Mouse (Mus musculus): ENCODE measurements around the gene Ccdc187.

Ccdc187 gene

DNA sequence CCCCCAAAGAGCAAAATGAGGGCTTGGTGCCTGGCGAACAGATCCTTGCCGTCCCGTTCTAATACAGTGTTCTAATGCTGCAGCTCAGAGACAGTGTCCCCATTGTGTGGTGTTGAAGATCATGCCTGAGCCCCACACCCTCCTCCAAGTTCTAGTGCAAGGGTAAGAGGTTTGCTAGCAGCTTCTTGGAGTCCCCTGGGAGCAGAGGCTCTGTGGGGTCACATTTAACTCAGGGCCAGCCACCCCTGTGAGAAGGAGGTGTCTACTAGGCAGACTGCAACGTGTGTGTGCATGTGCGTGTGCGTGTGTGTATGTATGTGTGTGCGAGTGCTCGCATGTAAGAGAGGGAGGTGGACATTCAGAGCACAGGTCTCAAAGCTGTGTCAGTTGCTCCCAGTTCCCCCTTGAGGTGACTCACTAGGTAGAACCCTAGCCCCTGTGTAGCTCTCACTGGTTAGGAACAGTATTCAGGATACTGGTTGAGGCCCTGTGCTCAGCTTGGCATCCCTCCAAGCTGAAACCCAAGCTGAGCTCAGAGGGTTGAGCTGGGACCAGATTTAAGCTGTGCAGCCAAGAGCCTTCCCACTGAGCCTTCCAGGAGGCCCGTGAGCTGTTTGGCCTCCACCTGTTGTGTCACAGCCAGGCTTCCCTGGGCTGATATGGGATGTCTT lies 22.4 kb upstream of the Ccdc187 start:
- no peak for DNase-seq (ENCODE audit: low spot score)

DNA sequence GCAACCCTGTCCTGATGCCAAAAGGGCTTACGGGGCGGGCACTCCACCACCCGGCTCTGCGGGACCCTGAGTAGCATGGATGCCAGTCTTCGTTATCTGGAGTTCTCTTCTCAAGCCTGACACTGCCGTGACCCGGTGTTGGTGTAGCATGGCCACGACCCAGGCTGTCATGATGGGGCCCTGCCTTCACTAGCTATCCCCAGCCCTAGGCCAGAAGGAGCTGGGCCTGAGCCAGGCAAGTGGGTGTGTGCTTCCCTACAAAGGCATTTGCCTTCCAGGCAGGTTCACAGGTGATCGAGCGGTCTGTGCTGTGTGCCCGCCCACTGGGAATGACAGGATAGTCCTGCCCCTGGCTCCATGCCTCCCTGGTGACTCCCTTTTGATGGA lies 21.6 kb upstream of the Ccdc187 start:
- DNase-seq (ENCODE audit: low spot score), result no peak

GRCm38 (mm10) chr2:26315072-26315924 lies 20.9 kb upstream of the Ccdc187 start, which contains the start of gene Gpsm1:
Gpsm1 (plus strand) TSS chr2:26315515.
- no peak for DNase-seq (ENCODE audit: low spot score)

DNA sequence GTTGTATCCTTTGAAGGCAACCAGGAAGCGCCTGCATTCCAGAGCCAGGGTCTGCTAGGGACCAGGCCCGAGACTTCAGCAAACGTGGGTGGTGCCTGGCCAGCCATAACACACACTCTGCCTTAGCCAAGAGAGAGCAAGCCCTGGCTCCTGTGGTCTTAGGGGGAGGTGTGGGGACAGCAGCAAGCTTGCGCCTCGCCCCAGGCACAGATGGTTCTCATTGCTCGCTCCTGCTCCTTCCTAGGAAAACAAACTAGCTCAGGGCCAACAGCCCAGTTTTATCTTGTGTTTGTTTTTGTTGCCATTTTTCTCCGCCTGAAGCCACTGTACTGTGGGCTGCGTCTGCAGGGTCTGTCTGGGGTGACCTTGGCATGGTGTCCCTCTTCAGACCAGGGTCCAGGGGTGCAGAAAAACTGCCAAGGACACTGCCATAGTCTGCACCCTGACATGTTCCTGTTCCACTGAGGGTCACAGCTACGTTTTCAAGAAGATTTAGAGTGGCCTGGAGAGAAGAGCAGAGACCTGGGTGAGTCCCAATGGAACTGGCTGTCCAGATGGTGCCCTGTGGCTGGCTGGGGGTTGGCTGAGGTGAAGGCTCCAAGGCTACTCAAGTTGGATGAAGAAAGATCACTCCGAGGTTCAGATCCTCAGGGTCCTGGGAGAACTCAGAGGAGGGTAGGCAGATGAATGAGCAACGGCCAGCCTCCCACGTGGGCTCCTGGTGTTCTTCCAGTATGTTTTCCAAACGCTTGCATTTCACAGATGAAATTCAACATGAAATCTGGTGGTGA lies 20.1 kb upstream of the Ccdc187 start:
- DNase-seq (ENCODE audit: low spot score), result no peak

DNA sequence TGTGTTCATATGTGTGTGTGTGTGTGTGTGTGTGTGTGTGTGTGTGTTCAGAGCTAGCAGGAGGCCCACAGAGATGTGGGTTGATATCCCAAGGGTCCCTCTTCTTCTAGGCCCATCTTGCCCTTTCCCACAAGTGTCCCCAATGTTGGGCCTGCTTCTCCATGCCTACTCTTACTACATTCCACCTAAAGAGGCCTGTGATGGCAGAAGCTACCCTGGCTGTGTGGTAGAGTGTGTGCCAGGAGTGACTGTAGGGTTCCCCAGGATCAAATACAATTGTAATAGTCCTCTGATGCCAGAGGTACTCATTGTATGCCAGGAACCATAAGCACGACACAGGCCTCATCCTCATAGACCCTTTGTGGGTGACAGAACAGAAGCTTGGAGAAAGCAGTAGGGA lies 19.0 kb upstream of the Ccdc187 start:
- DNase-seq (ENCODE audit: low spot score), result no peak

DNA sequence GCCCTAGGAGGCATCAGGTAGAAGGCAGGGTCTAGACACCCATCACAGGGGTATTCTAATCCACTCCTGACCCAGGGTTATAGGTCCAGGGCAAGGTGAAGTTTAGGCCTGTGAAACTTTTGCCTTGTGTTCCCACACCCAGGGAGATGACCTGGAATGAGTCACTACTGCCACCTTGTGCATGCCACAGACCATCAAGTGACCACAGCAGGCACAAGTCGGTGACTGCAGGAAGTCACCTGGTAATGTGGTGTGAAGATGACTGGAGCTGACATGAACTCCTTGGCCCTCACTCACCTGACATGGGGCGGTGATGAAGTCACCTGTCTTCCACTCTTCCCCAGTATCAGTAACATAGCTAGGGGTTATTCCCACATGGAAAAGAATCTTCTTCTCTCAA lies 18.5 kb upstream of the Ccdc187 start:
- no peak for DNase-seq (ENCODE audit: low spot score)

DNA sequence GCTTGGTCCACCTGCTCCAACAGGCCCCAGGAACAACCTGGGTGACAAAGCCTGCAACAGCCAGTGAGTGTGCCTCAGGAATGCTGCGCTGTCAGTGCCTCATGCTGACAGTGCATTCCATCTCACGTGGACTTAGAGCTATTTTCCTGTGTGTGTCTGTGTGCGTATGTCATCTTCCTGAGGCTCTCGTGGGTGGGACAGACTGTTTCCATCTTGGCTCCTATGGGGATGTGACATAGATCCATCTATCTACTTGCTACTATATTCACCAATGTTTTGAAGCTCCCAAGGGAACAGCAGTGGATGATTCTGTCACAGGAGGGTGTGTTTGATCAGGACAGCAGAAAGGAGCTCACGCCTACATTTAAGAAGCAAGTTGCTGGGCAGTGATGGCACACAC lies 17.6 kb upstream of the Ccdc187 start:
- DNase-seq (ENCODE audit: low spot score), result no peak

DNA sequence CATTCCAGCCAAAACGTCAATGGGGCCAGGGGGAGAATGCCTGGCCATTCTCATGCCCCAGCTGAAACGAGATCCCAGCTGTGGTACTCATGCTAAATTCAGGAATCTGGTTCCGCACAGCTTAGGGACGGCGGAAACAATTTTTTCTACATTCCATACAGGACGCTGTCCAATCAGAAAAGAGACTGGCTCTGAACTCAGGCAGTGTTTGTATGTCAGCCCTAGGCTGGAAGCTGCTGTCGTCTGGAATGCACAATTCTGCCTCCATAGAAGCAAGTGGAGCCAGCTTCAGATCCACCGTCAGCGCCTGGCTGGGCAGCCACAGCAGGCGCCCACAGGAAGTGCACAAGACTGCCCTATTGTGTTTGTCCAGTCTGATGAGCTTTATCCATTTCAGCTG lies 15.4 kb upstream of the Ccdc187 start:
- DNase-seq (ENCODE audit: low spot score), result no peak

GRCm38 (mm10) chr2:26306702-26307101 lies 12.3 kb upstream of the Ccdc187 start:
- DNase-seq (ENCODE audit: low spot score), result no peak

GRCm38 (mm10) chr2:26305555-26305954 lies 11.2 kb upstream of the Ccdc187 start:
- no peak for DNase-seq (ENCODE audit: low spot score)

- DNase-seq (ENCODE audit: low spot score), result no peak
Observed at GRCm38 (mm10) chr2:26304711-26305110, 10.4 kb upstream of the Ccdc187 start.

DNA sequence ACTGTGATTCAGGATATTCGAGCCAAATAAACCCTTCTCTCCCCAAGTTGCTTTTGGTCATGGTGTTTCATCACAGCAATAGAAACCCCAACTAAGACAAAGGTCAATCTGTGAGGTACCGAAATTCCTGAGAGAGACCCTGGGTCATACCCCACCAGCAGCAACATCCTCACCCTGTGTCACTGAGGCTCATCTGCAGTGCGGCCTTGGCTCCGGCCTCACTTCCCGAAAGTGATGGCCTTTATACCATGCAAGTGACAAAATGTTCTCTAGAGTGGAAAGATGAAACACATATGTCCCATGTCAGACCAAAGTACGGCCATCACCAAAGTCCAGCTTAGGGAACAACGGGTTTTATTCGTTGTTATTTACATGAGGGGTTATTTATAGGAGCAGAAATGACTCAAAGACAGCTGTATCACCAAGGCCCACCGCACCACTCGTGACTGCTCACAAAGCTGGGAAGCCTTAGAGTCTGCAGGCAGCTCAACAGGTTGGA lies 7.7 kb upstream of the Ccdc187 start:
- no peak for DNase-seq (ENCODE audit: low spot score)

DNA sequence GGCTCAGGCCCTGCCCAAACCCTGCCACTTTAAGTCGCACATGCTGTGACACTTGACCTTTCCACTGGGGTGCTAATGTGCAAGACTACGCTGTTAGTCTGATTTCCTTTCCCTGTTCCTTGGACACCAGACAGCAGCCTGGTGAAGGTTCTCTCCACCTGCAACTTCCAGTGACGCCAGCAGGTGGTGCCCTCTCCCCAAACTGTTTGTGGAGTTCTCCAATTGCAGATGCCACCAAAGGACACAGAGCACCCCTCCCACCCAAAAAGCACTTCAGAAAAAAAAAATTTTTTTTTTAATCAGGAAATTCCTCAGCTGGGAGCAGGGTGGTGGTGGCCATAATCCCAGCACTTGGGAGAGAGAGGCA lies 6.4 kb upstream of the Ccdc187 start:
- DNase-seq (ENCODE audit: low spot score), result peak; percentile 82

GRCm38 (mm10) chr2:26300161-26300807 lies 5.9 kb upstream of the Ccdc187 start:
- DNase-seq (ENCODE audit: low spot score), result no peak

GRCm38 (mm10) chr2:26299336-26299735 lies 5.0 kb upstream of the Ccdc187 start:
- DNase-seq (ENCODE audit: low spot score), result no peak

GRCm38 (mm10) chr2:26298856-26299230 lies 4.5 kb upstream of the Ccdc187 start:
- DNase-seq (ENCODE audit: low spot score), result no peak

DNA sequence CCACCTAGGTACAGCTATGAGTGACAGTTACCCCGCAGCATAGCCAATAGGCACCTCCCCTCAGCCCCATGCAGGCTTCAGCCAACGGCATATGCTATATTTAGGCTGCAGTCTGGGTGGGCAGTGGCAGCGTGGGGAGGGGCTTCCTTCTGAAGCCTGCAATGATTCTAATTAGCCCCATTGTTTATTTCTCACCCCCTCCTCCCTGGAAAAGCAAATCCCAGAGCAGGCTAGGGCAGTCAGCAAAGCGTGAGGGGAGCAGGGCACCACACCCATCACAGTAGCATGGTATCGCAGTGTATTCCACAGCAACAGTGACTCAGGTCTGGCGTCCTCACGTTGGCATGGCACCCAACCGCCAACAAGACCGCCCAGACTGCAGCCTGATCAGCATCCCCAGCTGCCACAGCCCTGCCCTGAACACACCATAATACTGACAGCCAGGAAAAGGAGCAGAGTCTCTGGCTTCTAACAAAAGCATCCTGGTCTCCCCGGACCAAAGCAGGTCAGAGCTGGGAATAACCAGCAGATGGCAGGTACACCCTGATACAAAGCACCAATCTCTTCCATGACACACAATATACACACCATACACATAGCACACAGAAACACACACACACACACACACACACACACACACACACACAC lies 4.0 kb upstream of the Ccdc187 start:
- DNase-seq (ENCODE audit: low spot score), result peak; percentile 80

- DNase-seq (ENCODE audit: low spot score), result no peak
Observed at GRCm38 (mm10) chr2:26296606-26297195, 2.3 kb upstream of the Ccdc187 start.

DNA sequence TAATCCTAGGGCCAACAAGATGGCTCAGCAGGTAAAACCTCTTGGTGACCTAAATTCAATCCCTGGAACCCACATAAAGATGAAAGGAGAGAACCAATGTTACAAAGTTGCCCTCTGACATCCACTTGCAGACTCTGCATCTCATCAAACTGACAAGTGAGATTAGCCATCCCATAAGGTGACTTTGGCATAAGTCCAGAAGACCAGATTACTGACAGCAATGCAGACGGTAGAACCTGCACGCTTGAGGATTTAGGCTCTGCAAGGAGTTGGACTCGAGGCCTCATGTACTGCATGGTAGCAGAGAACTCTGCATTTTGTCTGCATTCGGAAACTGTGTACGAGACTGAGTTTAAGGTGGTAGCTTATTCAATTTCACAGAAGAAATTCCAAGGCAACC lies 4.2 kb downstream of the Ccdc187 start:
- DNase-seq (ENCODE audit: low spot score), result no peak

DNA sequence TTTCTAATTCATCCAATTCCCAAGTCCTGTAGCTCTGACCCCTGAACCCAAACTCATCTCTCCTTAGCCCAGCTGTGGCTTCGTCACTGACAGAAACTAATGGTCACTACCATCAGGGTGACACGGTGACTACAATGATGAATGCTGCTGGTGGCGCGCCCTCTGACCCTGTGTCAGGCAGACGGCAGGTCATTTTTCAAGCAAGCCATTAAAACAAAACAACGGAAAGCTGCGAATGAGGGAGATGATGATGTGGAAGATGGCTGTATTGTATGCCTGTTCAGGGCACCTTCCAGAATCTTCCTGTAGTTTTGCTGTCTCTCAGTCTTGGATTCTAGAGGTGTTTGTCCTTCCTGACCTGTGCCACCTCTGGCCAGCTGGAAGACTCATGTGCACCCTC lies 8.0 kb downstream of the Ccdc187 start:
- DNase-seq (ENCODE audit: low spot score), result no peak

- DNase-seq (ENCODE audit: low spot score), result no peak
Observed at GRCm38 (mm10) chr2:26285804-26286203, 8.6 kb downstream of the Ccdc187 start.

Measured in left cerebral cortex, adult 11 months (tissue).